Mouse (Mus musculus): Measurements from ENCODE around the gene Ccdc24.

Gene Ccdc24

GRCm38 (mm10) chr4:117855146-117855545 lies 17.2 kb downstream of the Ccdc24 start:
- no peak for DNase-seq (ENCODE audit: low spot score)

GRCm38 (mm10) chr4:117852152-117852868 lies 20.0 kb downstream of the Ccdc24 start:
- DNase-seq (ENCODE audit: low spot score), result no peak

GRCm38 (mm10) chr4:117850871-117851270 lies 21.5 kb downstream of the Ccdc24 start:
- DNase-seq (ENCODE audit: low spot score), result no peak

GRCm38 (mm10) chr4:117850176-117850575 lies 22.2 kb downstream of the Ccdc24 start:
- DNase-seq (ENCODE audit: low spot score), result no peak

GRCm38 (mm10) chr4:117849506-117849905 lies 22.9 kb downstream of the Ccdc24 start:
- DNase-seq (ENCODE audit: low spot score), result no peak

GRCm38 (mm10) chr4:117849063-117849462 lies 23.3 kb downstream of the Ccdc24 start:
- DNase-seq (ENCODE audit: low spot score), result peak; percentile 46

- DNase-seq (ENCODE audit: low spot score), result peak; percentile 79
Measured at GRCm38 (mm10) chr4:117847011-117847410, 25.3 kb downstream of the Ccdc24 start.

GRCm38 (mm10) chr4:117846261-117846660 lies 26.1 kb downstream of the Ccdc24 start:
- no peak for DNase-seq (ENCODE audit: low spot score)

GRCm38 (mm10) chr4:117845316-117845715 lies 27.0 kb downstream of the Ccdc24 start:
- peak; percentile 38 for DNase-seq (ENCODE audit: low spot score)

- no peak for DNase-seq (ENCODE audit: low spot score)
Measured at GRCm38 (mm10) chr4:117844467-117844866, 27.9 kb downstream of the Ccdc24 start.

- DNase-seq (ENCODE audit: low spot score), result no peak
Measured at GRCm38 (mm10) chr4:117843101-117843500, 29.3 kb downstream of the Ccdc24 start.

- no peak for DNase-seq (ENCODE audit: low spot score)
Measured at GRCm38 (mm10) chr4:117841566-117841965, 30.8 kb downstream of the Ccdc24 start.

GRCm38 (mm10) chr4:117840821-117841220 lies 31.5 kb downstream of the Ccdc24 start:
- no peak for DNase-seq (ENCODE audit: low spot score)

GRCm38 (mm10) chr4:117839366-117839765 lies 33.0 kb downstream of the Ccdc24 start:
- DNase-seq (ENCODE audit: low spot score), result no peak

GRCm38 (mm10) chr4:117837271-117837670 lies 35.1 kb downstream of the Ccdc24 start:
- DNase-seq (ENCODE audit: low spot score), result no peak

- peak; percentile 87 for DNase-seq (ENCODE audit: low spot score)
Measured at GRCm38 (mm10) chr4:117836204-117836767, 36.1 kb downstream of the Ccdc24 start.

- DNase-seq (ENCODE audit: low spot score), result peak; percentile 55
Measured at GRCm38 (mm10) chr4:117835531-117836111, 36.7 kb downstream of the Ccdc24 start.

GRCm38 (mm10) chr4:117834845-117835530 lies 37.4 kb downstream of the Ccdc24 start:
- DNase-seq (ENCODE audit: low spot score), result peak; percentile 66

- DNase-seq (ENCODE audit: low spot score), result no peak
Measured at GRCm38 (mm10) chr4:117834457-117834844, 37.9 kb downstream of the Ccdc24 start, which contains the start of gene Slc6a9. Gene Slc6a9, plus strand, starts transcription at chr4:117834506.

- no peak for DNase-seq (ENCODE audit: low spot score)
Measured at GRCm38 (mm10) chr4:117831920-117832691, 40.3 kb downstream of the Ccdc24 start.

- DNase-seq (ENCODE audit: low spot score), result no peak
Measured at GRCm38 (mm10) chr4:117831499-117831898, 40.9 kb downstream of the Ccdc24 start.

GRCm38 (mm10) chr4:117830801-117831200 lies 41.6 kb downstream of the Ccdc24 start:
- no peak for DNase-seq (ENCODE audit: low spot score)

Measured in retina, embryonic 14.5 days (tissue).